Mouse (Mus musculus) adrenal gland, adult 18-20 months (tissue): ENCODE data around the gene H2-Eb1. TPM values are rescaled to one million over a fixed set of nuclear protein-coding genes. Genes with fewer than 3 reads are reported as not detected.
"Not testable (repeated sequence)": the region's sequence is repeated elsewhere in the genome, so short reads cannot be mapped to it uniquely, and the experiment has no call there.

Experiments
- DNase-seq, 2 experiments: peaks; one replicate each; pipeline ENCODE4 v3.0.0; 2021 to 2022; ENCODE audit warnings: low spot score in 2 of 2
- total RNA-seq, 2 experiments: library from RNA; stranded (reverse); gene quantifications; 1 replicate in 1 of 2; 2 replicates in 1 of 2; pipeline ENCODE4 v1.2.3; 2021

Gene H2-Eb1
- total RNA-seq, 2 experiments from 2014 or later = 134 to 220 TPM

GRCm38 (mm10) chr17:34287648-34288047 is 18.0 kb upstream of the H2-Eb1 start, which contains the start of gene H2-Aa:
Gene H2-Aa (minus strand): TSS chr17:34287823.
- peak; percentile 78 to 81 for DNase-seq

- no peak for DNase-seq
Measured at GRCm38 (mm10) chr17:34288131-34288530, 17.5 kb upstream of the H2-Eb1 start.

GRCm38 (mm10) chr17:34291609-34292008 is 14.1 kb upstream of the H2-Eb1 start:
- peak; percentile 53 to 76 for DNase-seq

GRCm38 (mm10) chr17:34292570-34292969 is 13.1 kb upstream of the H2-Eb1 start:
- no peak for DNase-seq

GRCm38 (mm10) chr17:34293533-34293932 is 12.1 kb upstream of the H2-Eb1 start:
- no peak for DNase-seq

- DNase-seq = no peak
Measured at GRCm38 (mm10) chr17:34294249-34294648, 11.4 kb upstream of the H2-Eb1 start.

- no peak for DNase-seq
Measured at GRCm38 (mm10) chr17:34295307-34295706, 10.4 kb upstream of the H2-Eb1 start.

GRCm38 (mm10) chr17:34295891-34296794 is 9.5 kb upstream of the H2-Eb1 start:
- peak in 1 of 2 experiments; percentile 28 for DNase-seq

- DNase-seq = no peak
Measured at GRCm38 (mm10) chr17:34299356-34299755, 6.3 kb upstream of the H2-Eb1 start.

GRCm38 (mm10) chr17:34300071-34300470 is 5.6 kb upstream of the H2-Eb1 start:
- no peak for DNase-seq

- no peak for DNase-seq
Measured at GRCm38 (mm10) chr17:34300691-34301566, 4.7 kb upstream of the H2-Eb1 start.

- DNase-seq = no peak
Measured at GRCm38 (mm10) chr17:34301670-34302190, 3.9 kb upstream of the H2-Eb1 start.

- DNase-seq = no peak
Measured at GRCm38 (mm10) chr17:34303789-34304188, 1.9 kb upstream of the H2-Eb1 start.

GRCm38 (mm10) chr17:34304751-34305150 is 916 bp upstream of the H2-Eb1 start:
- peak; percentile 40 to 48 for DNase-seq

- no peak for DNase-seq
Measured at GRCm38 (mm10) chr17:34306407-34306806, 740 bp downstream of the H2-Eb1 start.

GRCm38 (mm10) chr17:34307216-34307615 is 1.5 kb downstream of the H2-Eb1 start:
- no peak for DNase-seq

GRCm38 (mm10) chr17:34308161-34308560 is 2.5 kb downstream of the H2-Eb1 start:
- DNase-seq = no peak

GRCm38 (mm10) chr17:34309225-34309624 is 3.6 kb downstream of the H2-Eb1 start:
- no peak for DNase-seq

GRCm38 (mm10) chr17:34309683-34310385 is 4.2 kb downstream of the H2-Eb1 start:
- DNase-seq = peak; percentile 59 to 65

- DNase-seq = not testable (repeated sequence)
Measured at GRCm38 (mm10) chr17:34310526-34310925, 4.9 kb downstream of the H2-Eb1 start.

GRCm38 (mm10) chr17:34312185-34312584 is 6.5 kb downstream of the H2-Eb1 start:
- no peak for DNase-seq
